Mouse (Mus musculus) ES-E14 (cell line): Measurements from ENCODE around the gene Herpud1. TPM values are rescaled to one million over a fixed set of nuclear protein-coding genes. Genes with fewer than 3 reads are reported as not detected.
"Not testable (repeated sequence)": the region's sequence is repeated elsewhere in the genome, so short reads cannot be mapped to it uniquely, and the experiment has no call there.

Experiments used
- DNase-seq: peaks from one replicate; pipeline ENCODE4 v3.0.0-alpha.2; 2013; ENCODE audit warnings: low read depth, low spot score
- H3K27ac ChIP-seq: 2 replicates; pipeline ENCODE4 v1.5.1; 2012; ENCODE audit warnings: low read depth, mild to moderate bottlenecking, low read length, moderate library complexity, mixed read lengths; ENCODE audit not compliant: poor library complexity, insufficient read depth, severe bottlenecking
- H3K36me3 ChIP-seq: 2 replicates; pipeline ENCODE4 v1.6.1; 2012; ENCODE audit warnings: mild to moderate bottlenecking, low read length, moderate library complexity, mixed read lengths; ENCODE audit not compliant: control insufficient read depth, poor library complexity, insufficient read depth, severe bottlenecking
- H3K4me1 ChIP-seq, 2 experiments: fragments of 150-350 bp in 1 of 2; sonication (generic) in 1 of 2; 2 replicates each; pipeline ENCODE4 v1.6.1; 2012; ENCODE audit warnings: low read length in 2 of 2, mild to moderate bottlenecking in 1 of 2, mixed read lengths in 1 of 2; ENCODE audit not compliant: control insufficient read depth in 2 of 2, insufficient read depth in 2 of 2, poor library complexity in 1 of 2
- H3K4me3 ChIP-seq, 2 experiments: fragments of 150-350 bp in 1 of 2; sonication (generic) in 1 of 2; 2 replicates each; pipeline ENCODE4 v1.5.1; 2012; ENCODE audit warnings: low read length in 2 of 2, low read depth in 1 of 2, mild to moderate bottlenecking in 1 of 2, mixed read lengths in 1 of 2; ENCODE audit not compliant: insufficient read depth in 1 of 2, poor library complexity in 1 of 2, severe bottlenecking in 1 of 2
- H3K9ac ChIP-seq: 2 replicates; pipeline ENCODE4 v1.6.1; 2012; ENCODE audit warnings: low read depth, mild to moderate bottlenecking, low read length, mixed read lengths; ENCODE audit not compliant: poor library complexity, insufficient read depth, severe bottlenecking
- H3K9me3 ChIP-seq: fragments of 150-350 bp; sonication (generic); 2 replicates; pipeline ENCODE4 v1.6.1; 2012; ENCODE audit warnings: low read depth, mild to moderate bottlenecking, low read length; ENCODE audit not compliant: control insufficient read depth, insufficient read depth
- CHD2 ChIP-seq: IDR thresholded peaks from 2 replicates; pipeline ENCODE4 v1.6.1; 2014; ENCODE audit warnings: mild to moderate bottlenecking, low read depth, low read length, inconsistent platforms
- HCFC1 ChIP-seq: IDR thresholded peaks from 2 replicates; pipeline ENCODE4 v1.6.1; 2012; ENCODE audit warnings: low read length, inconsistent platforms, borderline replicate concordance; ENCODE audit not compliant: insufficient read depth
- MAFK ChIP-seq: IDR thresholded peaks from 2 replicates; pipeline ENCODE4 v1.6.1; 2014; ENCODE audit warnings: mild to moderate bottlenecking, low read depth, low read length, inconsistent platforms; ENCODE audit not compliant: insufficient read depth
- ZC3H11A ChIP-seq: IDR thresholded peaks from 2 replicates; pipeline ENCODE4 v1.6.1; 2012; ENCODE audit warnings: low read depth, mild to moderate bottlenecking, inconsistent platforms, low read length, borderline replicate concordance
- ZNF384 ChIP-seq: IDR thresholded peaks from 2 replicates; pipeline ENCODE4 v1.6.1; 2012; ENCODE audit warnings: low read depth, low read length, inconsistent platforms
- in situ Hi-C, 2 experiments: fragments of 600-800 bp; cut with MboI; formaldehyde crosslinking; loops; one replicate each; pipeline ENCODE4 v1.15.1; 2025; ENCODE audit warnings: low sequenced_read_pairs in 2 of 2, inconsistent platforms in 1 of 2; ENCODE audit not compliant: unreplicated experiment in 2 of 2
- total RNA-seq: library from RNA; depleted of rRNA; stranded (reverse); fragments of 300-350 nt; gene quantifications from 2 replicates; pipeline ENCODE4 v1.2.3, GENCODE M21; 2012

Herpud1 gene
- total RNA-seq, 1 experiment = 50.4 TPM

- no peak for DNase-seq
Observed at GRCm38 (mm10) chr8:94398587-94398986, 12.3 kb downstream of the Herpud1 start.

GRCm38 (mm10) chr8:94399361-94399953 is 13.2 kb downstream of the Herpud1 start:
- Histone ChIP-seq H3K9me3 (no peaks in the 10 kb centered on the region), H3K4me3 (no peak overlapping the region), H3K9ac (no peak overlapping the region), H3K36me3 (peaks cover 5% of the 10 kb centered on the region), H3K27ac (no peak overlapping the region), H3K4me1 (no peaks in the 10 kb centered on the region)
- in situ Hi-C loops = no loop called here
- DNase-seq = no peak
- TF ChIP-seq CHD2 (no peak), MAFK (no peak), ZC3H11A (no peak), HCFC1 (no peak), ZNF384 (no peak)

More at GRCm38 (mm10) chr8:94398587-94398986, 12.3 kb downstream of the Herpud1 start:
- no peaks in the 10 kb centered on the region for H3K9me3 ChIP-seq
- H3K36me3 ChIP-seq = peaks cover 10% of the 10 kb centered on the region
- no peak for TF ChIP-seq ZNF384
- TF ChIP-seq CHD2 = no peak
- no peak for TF ChIP-seq HCFC1
- TF ChIP-seq MAFK = no peak
- no peak for TF ChIP-seq ZC3H11A
- in situ Hi-C loops = no loop called here
- H3K4me1 ChIP-seq = no peaks in the 10 kb centered on the region
- no peak overlapping the region for H3K9ac ChIP-seq
- no peak overlapping the region for H3K27ac ChIP-seq
- H3K4me3 ChIP-seq = no peak overlapping the region

GRCm38 (mm10) chr8:94399957-94400356 is 13.7 kb downstream of the Herpud1 start:
- DNase-seq, H3K9ac ChIP-seq, H3K4me1 ChIP-seq, H3K27ac ChIP-seq, H3K36me3 ChIP-seq, H3K9me3 ChIP-seq, in situ Hi-C loops, H3K4me3 ChIP-seq: not testable (repeated sequence)

GRCm38 (mm10) chr8:94408443-94409080 is 22.3 kb downstream of the Herpud1 start:
- in situ Hi-C loops = no loop called here
- TF ChIP-seq ZNF384 (no peak), HCFC1 (no peak), CHD2 (no peak), ZC3H11A (no peak), MAFK (no peak)
- no peak for DNase-seq
- Histone ChIP-seq H3K27ac (no peak overlapping the region), H3K9ac (no peak overlapping the region), H3K4me1 (no peaks in the 10 kb centered on the region), H3K4me3 (no peak overlapping the region), H3K9me3 (no peaks in the 10 kb centered on the region), H3K36me3 (no peaks in the 10 kb centered on the region)

GRCm38 (mm10) chr8:94409523-94409922 is 23.3 kb downstream of the Herpud1 start:
- no peak for TF ChIP-seq ZNF384
- no peak for TF ChIP-seq CHD2
- no peak for TF ChIP-seq ZC3H11A
- no peak for TF ChIP-seq MAFK
- no peak for TF ChIP-seq HCFC1
- Histone ChIP-seq H3K9me3 (no peaks in the 10 kb centered on the region), H3K27ac (no peak overlapping the region), H3K4me1 (no peaks in the 10 kb centered on the region), H3K4me3 (no peak overlapping the region), H3K36me3 (no peaks in the 10 kb centered on the region), H3K9ac (no peak overlapping the region)
- no peak for DNase-seq
- in situ Hi-C loops = no loop called here
